Mouse (Mus musculus) kidney, adult 9 months (tissue): ENCODE measurements at regions not wholly inside any gene's neighbourhood (a gene's known extent, or its start where the extent isn't known, plus 50 kb on each side); places are given as distances from the start of the nearest gene placed in this dataset.

Source experiments
- DNase-seq: peaks from one replicate; pipeline ENCODE4 v3.0.0; 2022

GRCm38 (mm10) chr2:103360796-103361195 is 50.7 kb upstream of the Elf5 start:
- DNase-seq = peak; percentile 26
